Mouse (Mus musculus) forebrain, embryonic 10.5 days (tissue): ENCODE data around the gene Ptprb. TPM values are rescaled to one million over a fixed set of nuclear protein-coding genes. Genes with fewer than 3 reads are reported as not detected.

Experiments used
- DNase-seq: peaks from one replicate; pipeline ENCODE4 v3.0.0-alpha.2; 2017; ENCODE audit warnings: low spot score; ENCODE audit errors: extremely low spot score
- H3K27ac ChIP-seq: fragments of 300-500 bp; sonication (generic); 2 replicates; pipeline ENCODE4 v1.5.1; 2016; ENCODE audit warnings: mild to moderate bottlenecking
- H3K27me3 ChIP-seq: fragments of 300-500 bp; sonication (generic); 2 replicates; pipeline ENCODE4 v1.6.1; 2016; ENCODE audit warnings: mild to moderate bottlenecking; ENCODE audit not compliant: poor library complexity, severe bottlenecking
- H3K36me3 ChIP-seq: fragments of 300-500 bp; sonication (generic); replicated peaks from 2 replicates; pipeline ENCODE4 v1.6.1; 2016; ENCODE audit warnings: mild to moderate bottlenecking, moderate library complexity
- H3K4me1 ChIP-seq: fragments of 300-500 bp; sonication (generic); 2 replicates; pipeline ENCODE4 v1.6.1; 2016
- H3K4me3 ChIP-seq: fragments of 300-500 bp; sonication (generic); 2 replicates; pipeline ENCODE4 v1.5.1; 2016; ENCODE audit warnings: mild to moderate bottlenecking, moderate library complexity
- H3K9me3 ChIP-seq: fragments of 300-500 bp; sonication (generic); 2 replicates; pipeline ENCODE4 v1.6.1; 2016; ENCODE audit warnings: mild to moderate bottlenecking, moderate library complexity
- WGBS: fragments of 180-500 bp; shearing (Covaris S2); methylation state at CpG from one replicate; pipeline ENCODE4 v1.1.7; 2016; 5-methylcytosine and 5-hydroxymethylcytosine counted together
- polyA plus RNA-seq: library from polyadenylated mRNA; unstranded; fragments of >200 nt; fragmentation: Nextera tagmentation; extraction: Ambion mirVana; gene quantifications from 2 replicates; pipeline ENCODE4 v1.2.1, GENCODE M21; 2016

The Ptprb gene
- 1.7 and 2.1 TPM in 2 replicates for polyA plus RNA-seq

DNA sequence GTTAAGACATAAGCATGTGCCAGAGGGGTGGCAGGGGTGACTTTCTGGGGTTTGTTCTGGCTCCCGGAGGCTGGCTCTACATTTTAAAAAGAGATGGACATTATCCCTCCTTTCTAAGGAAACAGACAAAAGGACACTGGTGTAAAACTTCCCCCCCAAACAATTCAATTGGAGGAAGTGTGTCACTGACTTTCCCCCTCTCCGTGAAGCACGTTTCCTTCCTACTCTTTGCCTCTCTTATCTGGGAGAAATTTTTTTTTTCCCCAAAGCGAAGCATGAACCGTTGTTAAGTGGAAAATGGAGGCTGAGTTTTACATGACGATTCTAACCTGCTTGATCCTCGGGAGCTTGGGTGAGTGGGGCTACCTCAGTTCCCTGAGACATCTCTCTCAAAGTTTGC, at the start of gene Ptprb:
Gene Ptprb (plus strand): TSS at position 244 of the 400 bp plus-strand sequence.
- no peaks in the 10 kb centered on the region for H3K9me3 ChIP-seq
- H3K27me3 ChIP-seq: no peaks in the 10 kb centered on the region
- 82% methylated on average over 7 of the region's 7 CpGs for WGBS
- no peak for DNase-seq
- H3K4me3 ChIP-seq: no peak within 1 kb of the TSS
- peak within 1 kb of the TSS; percentile 44; the same call in 1 of the 2 replicates for H3K27ac ChIP-seq
- no peaks in the 10 kb centered on the region for H3K4me1 ChIP-seq
- no peaks in the 10 kb centered on the region for H3K36me3 ChIP-seq

GRCm38 (mm10) chr10:116235299-116235698, 40.0 kb upstream of the Ptprb start:
- Histone ChIP-seq H3K4me3 (no peak overlapping the region), H3K36me3 (no peaks in the 10 kb centered on the region), H3K9me3 (no peaks in the 10 kb centered on the region), H3K4me1 (no peaks in the 10 kb centered on the region), H3K27me3 (no peaks in the 10 kb centered on the region), H3K27ac (no peak overlapping the region)
- DNase-seq: no peak
- 61% methylated on average over 5 of the region's 5 CpGs for WGBS

DNA sequence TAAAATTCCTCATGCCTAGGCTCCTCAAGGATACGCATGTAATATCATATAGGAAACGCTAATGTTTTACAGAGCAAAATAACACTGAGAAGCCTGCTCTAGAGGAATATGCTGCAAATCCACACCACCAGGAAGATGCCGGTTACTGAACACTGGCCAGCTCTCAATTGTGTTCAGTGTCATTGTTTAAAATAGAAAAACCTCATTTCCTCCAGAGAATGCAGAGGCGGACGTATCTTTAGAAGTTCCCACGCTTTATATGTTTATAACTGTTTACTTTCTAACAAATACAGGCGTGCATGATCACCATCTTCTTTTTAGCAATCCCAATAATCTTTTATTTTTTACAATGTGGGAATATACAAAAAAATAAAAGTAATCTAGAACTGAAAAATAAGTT, 33.1 kb upstream of the Ptprb start:
- Histone ChIP-seq H3K4me3 (no peak overlapping the region), H3K36me3 (no peaks in the 10 kb centered on the region), H3K27ac (no peak overlapping the region), H3K9me3 (no peaks in the 10 kb centered on the region), H3K27me3 (no peaks in the 10 kb centered on the region), H3K4me1 (no peaks in the 10 kb centered on the region)
- WGBS: 88% methylated on average over 7 of the region's 7 CpGs
- DNase-seq: no peak

GRCm38 (mm10) chr10:116243373-116243772, 31.9 kb upstream of the Ptprb start:
- DNase-seq: no peak
- Histone ChIP-seq H3K27ac (no peak overlapping the region), H3K9me3 (no peaks in the 10 kb centered on the region), H3K36me3 (no peaks in the 10 kb centered on the region), H3K4me3 (no peak overlapping the region), H3K27me3 (no peaks in the 10 kb centered on the region), H3K4me1 (no peaks in the 10 kb centered on the region)
- 61% methylated on average over 7 of the region's 7 CpGs for WGBS

GRCm38 (mm10) chr10:116245632-116246031, 29.7 kb upstream of the Ptprb start:
- H3K4me3 ChIP-seq: no peak overlapping the region
- H3K4me1 ChIP-seq: no peaks in the 10 kb centered on the region
- H3K27me3 ChIP-seq: no peaks in the 10 kb centered on the region
- DNase-seq: no peak
- no peaks in the 10 kb centered on the region for H3K9me3 ChIP-seq
- 92% methylated on average over 2 of the region's 2 CpGs for WGBS
- no peak overlapping the region for H3K27ac ChIP-seq
- H3K36me3 ChIP-seq: no peaks in the 10 kb centered on the region

- Histone ChIP-seq H3K9me3 (no peaks in the 10 kb centered on the region), H3K27ac (no peak overlapping the region), H3K4me1 (no peaks in the 10 kb centered on the region), H3K4me3 (no peak overlapping the region), H3K36me3 (no peaks in the 10 kb centered on the region), H3K27me3 (no peaks in the 10 kb centered on the region)
- DNase-seq: no peak
- WGBS: 91% methylated on average over 7 of the region's 7 CpGs
These were observed 22.7 kb upstream of the Ptprb start for GRCm38 (mm10) chr10:116252668-116253067.

DNA sequence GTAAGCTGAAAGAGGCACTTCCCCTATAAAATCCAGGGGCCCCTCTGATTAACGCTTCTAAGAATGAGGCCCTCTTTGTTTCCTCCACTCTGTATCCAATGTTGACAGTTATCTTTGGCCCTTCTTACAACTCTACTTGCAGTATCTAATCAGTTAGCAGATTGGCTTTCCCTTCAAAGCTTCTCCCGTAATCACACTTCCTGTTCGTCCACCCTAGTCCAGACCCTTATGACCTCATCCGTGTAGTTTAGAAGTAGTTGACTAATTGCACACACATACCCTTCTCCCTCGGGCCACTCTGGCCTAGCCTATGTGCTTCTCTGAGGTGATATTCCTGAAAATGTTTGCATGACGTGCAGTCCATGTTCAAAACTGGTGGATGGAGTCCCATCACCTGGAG, 21.4 kb upstream of the Ptprb start:
- no peak for DNase-seq
- 85% methylated on average over 6 of the region's 6 CpGs for WGBS

DNA sequence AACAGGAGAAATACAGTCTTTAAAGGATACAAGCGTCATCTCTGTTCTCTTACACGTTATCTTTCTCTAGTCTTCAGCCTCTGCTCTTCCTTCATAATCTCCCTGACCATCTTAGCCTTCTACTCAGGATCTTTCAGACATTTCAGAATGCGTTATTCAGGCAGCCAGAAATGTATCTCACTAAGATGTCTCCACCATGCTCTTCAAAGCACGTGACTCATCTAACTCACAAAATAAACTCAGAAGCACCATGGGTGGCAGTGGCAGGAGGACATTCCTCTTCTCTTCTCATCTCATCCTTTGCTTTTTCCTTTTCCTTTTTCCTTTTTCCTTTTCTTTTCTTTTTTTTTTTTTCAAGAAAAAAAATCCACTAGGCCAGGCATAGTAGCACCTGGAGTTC, 16.0 kb upstream of the Ptprb start:
- 89% methylated on average over 4 of the region's 4 CpGs for WGBS
- H3K27ac ChIP-seq: no peak overlapping the region
- no peaks in the 10 kb centered on the region for H3K27me3 ChIP-seq
- H3K4me1 ChIP-seq: peaks cover 12% of the 10 kb centered on the region
- DNase-seq: no peak
- no peak overlapping the region for H3K4me3 ChIP-seq
- no peaks in the 10 kb centered on the region for H3K36me3 ChIP-seq
- no peaks in the 10 kb centered on the region for H3K9me3 ChIP-seq

More for the DNA sequence above, 21.4 kb upstream of the Ptprb start:
- Histone ChIP-seq H3K27me3 (no peaks in the 10 kb centered on the region), H3K27ac (no peak overlapping the region), H3K36me3 (no peaks in the 10 kb centered on the region), H3K9me3 (no peaks in the 10 kb centered on the region), H3K4me1 (no peaks in the 10 kb centered on the region), H3K4me3 (no peak overlapping the region)

DNA sequence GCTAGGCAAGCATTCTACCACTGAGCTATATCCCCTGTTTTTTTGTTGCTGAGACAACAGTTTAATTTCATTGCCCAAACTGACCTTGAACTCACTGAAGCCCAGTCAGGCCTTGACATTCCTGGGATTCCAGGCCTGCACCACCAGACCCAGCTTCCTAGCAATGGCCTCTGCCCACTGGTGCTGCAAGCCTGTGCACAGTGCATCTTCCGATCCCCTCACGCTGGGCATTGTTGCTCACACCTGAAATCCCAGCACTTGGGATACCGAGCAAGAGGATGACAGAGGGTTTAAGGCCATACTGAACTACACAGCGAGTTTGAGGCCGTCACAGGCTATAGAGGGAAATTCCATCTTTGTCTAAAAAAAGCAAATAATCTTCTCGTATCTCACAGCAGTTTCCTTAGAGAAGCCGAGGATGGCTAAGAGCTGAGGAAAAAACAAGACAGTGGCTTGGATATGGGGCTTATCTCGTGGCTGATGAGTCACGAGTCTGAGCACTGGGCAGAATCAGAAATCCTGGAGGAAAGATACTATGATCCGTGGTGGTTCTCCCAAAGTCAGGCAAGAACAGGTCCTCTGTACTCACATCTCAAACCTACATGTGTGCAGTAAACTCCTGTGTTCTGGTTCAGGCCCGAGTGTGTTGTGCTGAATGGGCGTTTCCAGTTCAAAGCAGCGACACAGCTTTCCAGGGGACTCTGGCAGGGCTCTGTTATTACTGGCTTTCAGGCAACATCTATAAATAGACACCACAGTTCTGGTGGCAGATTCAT, 14.5 kb upstream of the Ptprb start:
- Histone ChIP-seq H3K36me3 (no peaks in the 10 kb centered on the region), H3K4me1 (peaks cover 12% of the 10 kb centered on the region), H3K27me3 (no peaks in the 10 kb centered on the region), H3K9me3 (no peaks in the 10 kb centered on the region), H3K27ac (0 out of 2 replicates have a peak overlapping the region, but pooled peaks have one; percentile 51), H3K4me3 (no peak overlapping the region)
- DNase-seq: no peak
- WGBS: 83% methylated on average over 13 of the region's 13 CpGs

DNA sequence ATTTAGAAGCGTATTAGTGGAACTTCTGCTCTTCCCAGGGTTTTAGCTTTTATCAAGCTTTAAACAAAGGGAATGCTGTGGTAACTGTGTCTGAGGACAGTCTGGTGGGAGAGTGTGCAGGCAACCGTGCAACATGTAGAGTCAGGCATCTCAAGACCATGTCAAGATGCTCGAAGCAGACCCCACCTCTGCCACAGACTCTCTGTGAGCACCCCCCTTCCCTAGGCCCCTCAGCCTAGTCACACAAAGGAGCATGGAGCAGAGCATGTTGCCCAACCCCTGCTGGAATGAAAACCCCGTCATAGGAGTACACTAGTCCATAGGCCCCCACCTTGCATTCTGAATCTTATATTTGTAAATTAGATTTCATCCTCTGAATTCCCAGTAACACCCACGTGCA, 13.8 kb upstream of the Ptprb start:
- WGBS: 76% methylated on average over 5 of the region's 5 CpGs
- H3K4me3 ChIP-seq: no peak overlapping the region
- H3K27ac ChIP-seq: no peak overlapping the region
- H3K27me3 ChIP-seq: no peaks in the 10 kb centered on the region
- DNase-seq: no peak
- H3K36me3 ChIP-seq: no peaks in the 10 kb centered on the region
- H3K9me3 ChIP-seq: no peaks in the 10 kb centered on the region
- H3K4me1 ChIP-seq: peaks cover 12% of the 10 kb centered on the region

GRCm38 (mm10) chr10:116264521-116264920, 10.8 kb upstream of the Ptprb start:
- H3K27ac ChIP-seq: no peak overlapping the region
- no peaks in the 10 kb centered on the region for H3K36me3 ChIP-seq
- WGBS: 90% methylated on average over 11 of the region's 11 CpGs
- H3K27me3 ChIP-seq: no peaks in the 10 kb centered on the region
- peaks cover 19% of the 10 kb centered on the region for H3K4me1 ChIP-seq
- DNase-seq: no peak
- no peaks in the 10 kb centered on the region for H3K9me3 ChIP-seq
- no peak overlapping the region for H3K4me3 ChIP-seq

DNA sequence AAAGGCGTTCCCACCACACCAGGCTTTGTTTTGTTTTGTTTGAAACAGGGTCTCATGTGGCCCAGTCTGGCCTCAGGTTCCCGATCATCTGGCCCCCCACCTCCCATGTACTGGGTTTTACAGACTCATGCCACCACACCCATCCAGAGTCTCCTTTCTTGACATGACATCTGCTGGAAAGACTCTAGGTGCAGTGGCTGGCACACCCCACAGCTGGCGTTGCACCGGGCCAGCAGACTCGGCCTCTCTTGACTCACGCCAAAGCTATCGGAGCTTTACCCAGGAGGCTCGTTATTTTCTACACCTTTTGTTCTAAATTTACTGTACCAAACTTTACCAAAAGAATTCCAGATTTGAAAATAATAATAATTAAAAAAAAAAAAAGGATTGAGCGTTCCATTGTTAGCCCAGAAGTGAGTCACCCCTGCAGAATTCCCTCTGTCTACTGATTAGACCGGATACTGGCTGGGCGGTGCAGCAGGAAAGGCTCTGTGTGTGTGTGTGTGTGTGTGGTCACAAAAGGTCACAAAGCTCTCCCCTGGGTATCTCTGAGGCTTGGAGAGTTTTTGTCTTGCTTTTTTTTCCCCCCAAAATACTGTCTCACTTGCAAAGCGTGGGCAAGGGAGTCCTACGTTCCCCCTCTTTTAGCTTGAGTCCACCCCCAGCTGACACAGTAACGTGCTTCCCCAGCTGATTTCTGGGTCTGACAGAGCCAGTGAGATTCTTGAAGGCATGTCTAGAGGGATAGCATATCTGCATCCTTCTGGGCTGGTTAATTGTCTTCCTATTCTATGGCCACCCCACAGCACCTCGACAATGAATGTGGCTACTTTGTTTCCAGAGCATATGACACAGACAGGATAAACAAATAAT, 8.5 kb upstream of the Ptprb start:
- Histone ChIP-seq H3K27me3 (no peaks in the 10 kb centered on the region), H3K27ac (0 out of 2 replicates have a peak overlapping the region, but pooled peaks have one; percentile 6)
- 79% methylated on average over 15 of the region's 15 CpGs for WGBS

GRCm38 (mm10) chr10:116267434-116267822, 7.9 kb upstream of the Ptprb start:
- Histone ChIP-seq H3K36me3 (no peaks in the 10 kb centered on the region), H3K27ac (no peak overlapping the region), H3K4me1 (peaks cover 7% of the 10 kb centered on the region; the same call in 1 of the 2 replicates), H3K9me3 (no peaks in the 10 kb centered on the region), H3K27me3 (no peaks in the 10 kb centered on the region), H3K4me3 (no peak overlapping the region)
- 80% methylated on average over 4 of the region's 4 CpGs for WGBS
- no peak for DNase-seq

More for the DNA sequence above, 8.5 kb upstream of the Ptprb start:
- peaks cover 8% of the 10 kb centered on the region for H3K4me1 ChIP-seq
- DNase-seq: no peak
- no peak overlapping the region for H3K4me3 ChIP-seq
- H3K36me3 ChIP-seq: no peaks in the 10 kb centered on the region
- no peaks in the 10 kb centered on the region for H3K9me3 ChIP-seq
